Mouse (Mus musculus): ENCODE measurements around the gene Zbtb4.

Zbtb4 gene

DNA sequence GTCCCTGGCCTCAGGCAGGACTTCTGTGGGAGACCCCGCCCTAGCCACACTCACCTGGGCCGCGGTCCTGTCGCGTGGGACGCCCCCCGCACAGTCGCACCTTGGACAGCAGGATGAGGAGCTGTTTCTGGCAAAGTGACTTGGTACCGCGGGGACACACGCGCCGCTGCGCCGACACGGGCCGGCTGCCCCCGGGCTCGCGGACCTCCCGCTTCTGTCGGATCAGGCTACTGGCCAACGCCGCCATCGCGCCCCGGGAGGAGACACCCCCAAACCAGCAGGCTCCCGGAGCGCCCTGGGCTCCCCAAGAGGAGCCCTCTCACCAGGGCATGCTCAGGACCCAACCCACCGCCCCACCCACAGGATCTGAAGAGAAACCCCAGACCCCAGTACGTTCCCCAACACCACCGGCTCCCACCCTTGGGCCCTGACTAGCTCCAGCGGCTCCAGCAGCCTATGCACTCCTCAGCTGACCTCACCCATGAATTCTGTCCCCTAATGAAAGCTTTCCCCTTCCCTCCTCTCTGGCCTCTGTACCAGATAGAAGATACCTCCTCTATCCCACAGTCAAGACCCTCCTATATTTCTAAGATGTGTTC is 35.8 kb downstream of the Zbtb4 start, which contains the start of gene Fgf11:
TSS of gene Fgf11 (minus strand) at position 479 of the 599 bp plus-strand sequence.
- DNase-seq, result no peak

- peak; percentile 84 for DNase-seq
Observed at GRCm38 (mm10) chr11:69802648-69803105, 37.0 kb downstream of the Zbtb4 start.

- DNase-seq, result no peak
Observed at GRCm38 (mm10) chr11:69803328-69803727, 37.6 kb downstream of the Zbtb4 start.

DNA sequence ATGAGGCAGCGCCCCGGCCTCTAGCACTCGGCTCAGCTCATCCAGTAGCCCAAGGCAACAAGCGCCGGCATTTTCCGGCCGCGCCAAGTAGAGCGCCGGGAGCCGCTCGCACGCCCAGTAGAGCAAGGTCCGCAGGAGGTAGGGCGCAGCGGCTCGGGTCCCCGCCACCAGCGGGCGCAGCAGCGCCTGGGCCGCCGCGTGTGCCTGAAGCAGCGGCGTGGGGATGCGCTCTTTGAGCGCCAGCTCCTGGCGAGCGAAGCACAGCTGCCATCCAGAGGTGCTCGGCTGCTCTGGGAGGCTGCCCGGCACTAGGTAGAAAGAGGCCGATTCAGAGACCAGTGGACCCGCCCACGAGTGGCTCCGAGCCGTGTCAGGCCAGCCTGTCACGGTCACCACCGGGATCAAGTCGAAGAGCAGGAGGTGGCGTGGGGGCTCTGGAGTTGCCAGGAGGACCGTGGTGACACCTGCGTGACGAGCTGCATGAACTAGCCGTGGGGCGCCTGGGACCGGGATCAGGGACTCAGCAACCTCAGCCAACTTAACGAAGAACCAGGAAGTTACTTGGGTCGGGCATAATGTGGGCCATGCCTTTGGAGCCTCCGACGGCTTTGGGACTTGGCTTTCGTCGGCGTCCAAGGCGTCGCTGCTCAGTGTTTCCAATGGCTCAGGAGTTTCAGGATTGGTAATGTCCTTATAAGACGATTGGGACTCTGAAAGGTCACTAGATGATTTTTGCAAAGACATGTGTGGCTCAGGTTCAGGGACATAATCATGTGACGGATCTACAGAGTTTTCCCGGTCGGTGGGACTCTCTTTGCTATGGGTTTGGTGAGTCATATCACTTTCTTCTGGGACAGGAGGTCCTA is 38.3 kb downstream of the Zbtb4 start:
- DNase-seq, result peak; percentile 77

DNA sequence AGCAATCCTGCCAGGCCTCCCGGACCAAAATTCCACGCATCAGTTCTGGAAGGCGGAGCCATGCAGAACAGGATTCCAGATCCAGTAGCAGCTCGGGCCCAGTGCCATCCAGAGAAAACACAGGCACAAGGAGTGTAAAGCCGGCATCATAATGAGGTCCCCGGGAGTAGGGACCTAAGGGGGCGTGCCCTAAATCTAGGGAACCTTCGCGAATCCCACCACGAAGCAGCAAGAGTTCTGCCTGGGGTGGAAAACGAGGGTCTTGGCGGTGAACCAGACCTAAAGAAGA is 38.9 kb downstream of the Zbtb4 start:
- no peak for DNase-seq

DNA sequence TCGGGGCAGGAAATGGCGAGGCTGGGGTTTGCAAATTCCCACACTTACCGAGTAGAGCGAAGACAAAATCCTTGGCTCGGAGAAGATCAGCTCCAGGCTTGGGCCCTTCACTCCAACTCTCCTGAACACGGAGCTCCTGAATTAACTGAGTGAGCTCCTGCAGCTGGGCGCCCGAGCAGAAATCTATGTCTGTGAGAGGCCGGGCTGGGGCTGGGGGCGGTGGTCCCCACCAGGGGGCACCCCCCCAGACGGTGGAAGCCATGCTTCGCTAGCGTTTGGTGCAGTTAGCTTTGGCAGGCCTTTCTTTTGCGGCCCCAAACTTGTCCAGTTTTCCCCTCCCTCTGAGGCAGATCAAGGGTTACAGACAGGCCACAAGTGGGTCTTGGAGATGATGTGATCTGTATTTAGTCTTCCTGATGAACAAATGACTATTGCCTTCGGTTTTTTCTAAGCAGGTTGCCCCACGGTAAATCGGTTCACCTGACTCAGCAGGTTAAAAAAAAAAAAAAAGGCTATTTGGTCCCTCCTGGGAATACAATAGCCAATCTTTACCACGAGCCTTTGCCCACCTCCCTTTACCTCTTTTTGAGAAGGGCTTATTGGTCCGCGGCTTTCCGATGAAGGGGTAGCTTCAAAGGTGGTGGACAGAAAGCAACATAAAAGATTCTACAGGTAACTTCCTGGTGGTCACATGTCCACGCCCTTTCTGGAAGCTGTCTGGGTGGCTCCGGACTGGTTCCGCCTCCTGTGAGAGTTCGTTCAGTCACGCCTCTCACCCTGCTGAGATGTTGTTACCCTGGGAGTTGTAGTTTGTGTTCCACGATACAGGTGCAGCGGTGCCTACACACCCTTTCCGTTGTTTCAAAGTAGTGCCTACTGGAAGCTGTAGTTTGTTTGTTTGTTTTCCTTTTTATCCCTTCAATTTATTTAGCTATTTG is 39.5 kb downstream of the Zbtb4 start, which contains the start of gene Tmem102:
TSS of gene Tmem102 (minus strand) at position 653 of the 938 bp plus-strand sequence.
- DNase-seq, result no peak

DNA sequence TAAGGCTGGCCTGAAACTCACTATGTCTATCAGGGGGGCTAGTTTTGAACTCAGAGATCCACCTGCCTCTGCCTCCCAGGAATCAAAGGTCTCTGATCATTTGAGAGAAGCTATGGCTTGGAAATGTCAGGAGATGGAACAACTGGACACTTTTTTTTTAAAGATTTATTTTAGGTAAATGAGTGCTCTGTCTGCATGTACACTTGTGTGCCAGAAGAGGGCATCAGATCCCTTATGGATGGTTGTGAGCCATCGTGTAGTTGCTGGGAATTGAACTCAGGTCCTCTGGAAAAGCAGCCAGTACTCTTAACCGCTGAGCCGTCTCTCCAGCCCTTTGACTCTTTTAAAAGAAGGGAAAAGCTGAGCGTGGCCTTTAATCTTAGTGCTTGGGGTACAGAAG is 40.7 kb downstream of the Zbtb4 start:
- DNase-seq, result no peak

DNA sequence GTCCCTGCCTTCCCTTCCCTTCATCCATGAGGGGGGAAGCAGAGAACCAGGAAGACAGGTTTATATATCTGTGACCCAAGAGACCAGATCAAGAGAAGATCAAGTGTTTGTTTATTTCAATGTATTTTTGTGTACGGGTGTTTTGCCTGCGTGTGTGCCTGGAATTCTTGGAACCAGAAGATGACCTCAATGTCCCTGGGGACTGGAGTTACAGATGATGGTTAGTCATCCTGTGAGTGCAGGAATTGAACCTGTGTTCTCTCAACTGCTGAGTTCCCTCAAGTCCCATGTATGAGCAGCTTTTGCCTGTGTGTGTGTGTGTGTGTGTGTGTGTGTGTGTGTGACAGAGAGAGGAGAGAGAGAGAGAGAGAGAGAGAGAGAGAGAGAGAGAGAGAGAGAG is 41.9 kb downstream of the Zbtb4 start:
- no peak for DNase-seq

DNA sequence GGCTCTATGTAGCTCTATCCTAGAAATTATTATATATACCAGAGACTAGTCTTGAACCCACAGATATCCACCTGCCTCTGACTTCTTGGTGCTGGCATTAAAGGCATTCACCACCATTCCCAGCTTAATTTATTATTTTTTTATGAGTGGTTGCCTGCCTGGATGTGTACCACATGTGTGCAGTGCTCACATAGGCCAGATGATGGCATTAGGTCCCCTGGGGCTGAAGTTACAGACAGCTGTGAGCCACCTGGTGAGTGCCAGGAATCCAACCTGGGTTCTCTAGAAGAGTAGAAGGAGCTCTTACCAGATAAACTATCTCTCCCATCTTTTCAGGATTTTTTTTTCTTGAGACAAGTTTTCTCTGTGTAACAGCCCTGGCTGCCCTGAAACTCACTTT is 44.6 kb downstream of the Zbtb4 start:
- DNase-seq, result no peak

- no peak for DNase-seq
Observed at GRCm38 (mm10) chr11:69815155-69815554, 49.4 kb downstream of the Zbtb4 start, which contains the start of gene Gm39566. Gm39566 (minus strand) TSS chr11:69815298.

- no peak for DNase-seq
Observed at GRCm38 (mm10) chr11:69816520-69816919, 50.8 kb downstream of the Zbtb4 start.

GRCm38 (mm10) chr11:69818365-69818764 is 52.7 kb downstream of the Zbtb4 start, which contains the start of gene Spem2:
Spem2 (minus strand) TSS chr11:69818465.
- no peak for DNase-seq

- no peak for DNase-seq
Observed at GRCm38 (mm10) chr11:69818871-69819270, 53.2 kb downstream of the Zbtb4 start.

GRCm38 (mm10) chr11:69822080-69822479 is 56.4 kb downstream of the Zbtb4 start, which contains the start of gene Spem1:
Spem1 (minus strand) TSS chr11:69822180.
- DNase-seq, result no peak

DNA sequence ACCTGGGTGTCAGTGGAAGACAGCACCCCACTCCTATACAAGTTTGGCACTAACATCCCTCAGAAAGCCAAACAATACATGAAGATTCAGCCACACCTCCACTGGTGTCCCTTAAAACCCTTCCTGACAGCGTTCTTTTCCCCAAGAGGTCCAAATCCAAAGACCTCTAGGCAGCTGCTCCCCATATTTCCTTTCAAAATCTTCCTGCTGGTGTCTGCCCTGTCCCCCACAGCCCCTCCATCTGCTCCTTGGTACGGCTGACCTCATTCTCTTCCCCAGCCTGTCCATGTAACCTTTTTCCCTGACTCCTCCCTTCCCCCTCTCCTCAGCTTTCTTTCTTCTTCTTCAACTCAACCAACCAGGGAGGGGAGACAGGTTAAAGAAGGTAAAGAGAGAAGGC is 57.7 kb downstream of the Zbtb4 start:
- no peak for DNase-seq

- no peak for DNase-seq
Observed at GRCm38 (mm10) chr11:69828832-69829231, 63.1 kb downstream of the Zbtb4 start.

GRCm38 (mm10) chr11:69833554-69833953 is 67.8 kb downstream of the Zbtb4 start:
- DNase-seq, result no peak
